Mouse (Mus musculus): ENCODE data around the gene Trpm8.

Gene Trpm8

DNA sequence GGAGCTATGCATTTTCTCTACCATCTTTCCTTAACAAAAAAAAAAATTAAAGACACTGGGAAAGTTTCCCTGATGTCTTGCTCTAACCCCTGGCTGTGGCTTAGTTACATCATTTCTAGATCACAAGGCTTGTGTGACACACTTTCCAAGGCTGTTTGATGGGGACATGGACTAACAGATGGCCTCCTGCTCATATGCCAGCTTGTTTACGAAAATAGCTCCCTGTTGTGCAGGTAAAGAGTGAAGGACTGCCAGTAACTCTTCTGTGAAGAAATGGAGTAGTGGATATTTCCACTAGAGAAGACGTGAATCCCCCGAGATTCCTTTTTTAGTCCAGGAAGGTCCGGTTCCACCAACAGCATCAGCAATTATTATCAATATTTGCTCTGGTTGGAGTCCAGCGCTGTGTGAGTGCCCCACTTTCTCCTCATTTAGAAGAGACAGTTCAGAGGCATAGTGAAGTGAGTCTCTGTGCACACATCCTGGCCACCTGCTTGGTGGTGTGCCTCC lies 71.1 kb downstream of the Trpm8 start:
- no peak for DNase-seq (ENCODE audit: extremely low read depth, low read depth, low spot score)

DNA sequence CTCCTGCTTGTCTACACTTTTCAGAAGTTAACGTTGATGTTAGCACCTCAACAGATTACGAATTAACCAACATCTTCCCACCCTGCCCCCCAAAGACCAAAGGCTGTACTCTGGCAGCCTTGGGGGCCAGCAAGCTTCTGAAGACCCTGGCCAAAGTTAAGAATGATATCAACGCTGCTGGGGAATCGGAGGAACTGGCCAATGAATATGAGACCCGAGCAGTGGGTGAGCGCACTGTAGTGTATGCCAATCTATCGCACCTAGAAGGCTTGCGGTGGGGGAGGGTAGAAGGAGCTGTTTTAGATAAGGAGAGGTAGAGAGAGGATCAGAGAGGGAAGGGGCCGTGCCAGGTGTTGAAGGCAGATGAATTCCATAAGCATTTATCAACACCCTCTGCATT lies 73.3 kb downstream of the Trpm8 start:
- DNase-seq (ENCODE audit: extremely low read depth, low read depth, low spot score), result no peak

DNA sequence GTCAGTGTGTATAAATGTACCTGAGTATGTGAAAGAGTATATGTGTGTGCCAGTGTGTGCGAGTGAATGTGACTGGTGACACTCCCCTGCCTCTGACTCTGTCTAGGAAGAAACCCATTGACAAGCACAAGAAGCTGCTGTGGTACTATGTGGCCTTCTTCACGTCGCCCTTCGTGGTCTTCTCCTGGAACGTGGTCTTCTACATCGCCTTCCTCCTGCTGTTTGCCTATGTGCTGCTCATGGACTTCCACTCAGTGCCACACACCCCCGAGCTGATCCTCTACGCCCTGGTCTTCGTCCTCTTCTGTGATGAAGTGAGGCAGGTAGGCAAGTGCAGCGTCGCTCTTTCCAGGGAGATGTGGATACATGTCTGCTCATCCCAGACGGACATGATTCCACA lies 77.6 kb downstream of the Trpm8 start:
- DNase-seq (ENCODE audit: extremely low read depth, low read depth, low spot score), result no peak

DNA sequence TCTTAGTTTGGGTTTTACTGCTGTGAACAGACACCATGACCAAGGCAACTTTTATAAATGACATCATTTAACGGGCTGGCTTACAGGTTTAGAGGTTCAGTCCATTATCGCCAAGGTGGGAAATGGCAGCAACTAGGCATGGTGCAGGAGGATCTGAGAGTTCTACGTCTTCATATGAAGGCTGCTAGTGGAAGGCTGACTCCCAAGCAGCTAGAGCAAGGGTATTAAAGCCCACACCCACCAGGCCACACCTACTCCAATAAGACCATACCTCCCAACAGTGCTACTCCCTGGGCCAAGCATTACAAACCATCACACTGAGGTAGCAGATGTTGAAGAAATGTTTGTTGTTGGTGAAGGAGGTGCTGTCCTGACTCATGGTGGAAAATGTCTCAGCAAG lies 78.2 kb downstream of the Trpm8 start:
- DNase-seq (ENCODE audit: extremely low read depth, low read depth, low spot score), result no peak

DNA sequence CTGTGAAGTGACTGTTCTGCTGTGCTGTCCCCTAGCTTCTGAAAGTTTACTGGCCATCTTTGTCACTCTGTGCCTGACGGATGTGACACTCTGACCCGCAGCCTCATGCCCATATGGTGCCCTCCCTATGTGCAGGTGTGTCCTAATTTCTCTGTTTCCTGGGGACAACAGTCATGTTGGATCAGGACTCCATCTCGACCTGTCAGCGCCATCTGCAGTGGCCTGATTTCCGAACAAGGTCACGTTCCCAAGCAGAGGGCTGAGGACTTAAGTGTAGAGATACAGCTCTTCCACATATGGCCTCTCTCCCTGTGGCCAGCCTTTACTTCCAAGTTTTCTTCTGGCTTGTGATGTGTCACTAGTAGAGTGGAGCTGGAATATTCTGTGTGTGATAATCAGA lies 79.2 kb downstream of the Trpm8 start:
- no peak for DNase-seq (ENCODE audit: extremely low read depth, low read depth, low spot score)

DNA sequence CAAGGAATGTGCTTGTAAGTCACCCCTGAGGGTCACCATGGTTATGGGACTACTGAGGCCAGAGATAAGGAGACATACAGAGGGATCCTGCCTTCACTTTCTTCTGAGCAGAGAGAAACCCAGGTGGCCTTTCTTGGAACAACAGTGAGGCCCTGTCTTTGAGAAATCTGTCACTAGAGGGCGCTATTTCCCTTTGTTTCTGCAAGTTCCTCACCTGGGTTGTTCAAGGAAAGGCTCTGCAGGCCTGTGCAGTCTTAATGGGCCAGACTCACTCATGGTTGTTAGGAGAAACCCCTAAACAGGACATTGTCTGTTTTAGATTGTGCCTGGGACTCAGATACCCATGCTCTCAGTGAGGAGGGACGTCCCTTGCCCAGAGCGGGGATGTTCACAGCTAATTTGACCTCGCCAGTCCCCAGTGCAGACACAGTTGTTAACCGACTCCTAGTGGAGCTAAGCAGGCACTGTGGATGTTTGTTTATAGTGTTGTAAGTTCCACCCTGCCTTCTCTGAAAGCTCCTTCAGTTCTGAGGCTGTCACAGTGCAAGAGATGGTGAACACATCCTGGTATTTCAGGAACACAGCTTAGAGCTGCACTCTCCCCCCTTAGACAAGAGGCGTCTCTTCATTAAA lies 80.1 kb downstream of the Trpm8 start:
- no peak for DNase-seq (ENCODE audit: extremely low read depth, low read depth, low spot score)

DNA sequence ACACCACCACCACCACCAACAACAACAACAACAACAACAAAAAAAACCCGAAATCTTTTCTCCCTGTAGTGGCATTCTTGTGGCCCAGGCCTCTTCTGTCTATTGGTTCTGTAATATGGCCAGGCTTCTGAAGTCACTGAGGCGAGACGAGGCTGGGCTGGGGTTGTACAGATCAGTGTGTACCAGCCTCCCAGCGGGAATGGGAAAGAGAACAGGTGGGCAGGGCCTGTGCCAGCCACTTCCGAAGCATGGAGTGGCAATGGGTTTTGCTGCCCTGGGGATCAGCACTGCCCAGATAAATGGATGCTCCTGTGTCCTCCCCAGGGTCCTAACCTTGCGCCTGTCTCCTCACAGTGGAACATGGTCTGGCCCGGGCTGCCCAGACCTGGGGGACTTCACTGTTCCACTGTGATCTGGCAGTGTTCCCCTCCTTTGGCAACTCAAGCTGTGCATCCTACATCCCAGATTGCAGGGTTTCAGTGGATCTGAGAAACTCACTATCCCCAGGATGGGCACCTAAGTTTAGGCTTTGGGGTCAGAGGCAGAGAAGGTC lies 80.7 kb downstream of the Trpm8 start:
- DNase-seq (ENCODE audit: extremely low read depth, low read depth, low spot score), result no peak

DNA sequence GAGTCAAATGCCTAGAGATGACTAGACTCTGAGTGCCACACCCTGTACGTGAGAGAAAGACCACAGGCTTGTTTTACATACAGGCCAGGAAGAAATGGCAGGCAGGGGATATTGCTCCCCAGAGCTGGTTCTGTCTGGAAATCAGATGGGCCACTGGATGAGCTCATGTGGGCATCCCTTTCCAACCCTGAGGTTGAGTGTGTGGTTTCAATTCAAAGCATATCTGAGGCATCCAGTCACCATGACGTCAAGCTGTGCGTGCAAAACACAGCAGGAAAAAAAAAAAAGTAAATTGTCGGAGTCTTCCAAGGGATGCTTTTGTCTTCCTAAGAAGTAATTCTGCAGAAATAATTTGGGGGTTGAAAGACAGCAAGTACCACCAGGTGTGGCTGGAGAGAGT lies 83.6 kb downstream of the Trpm8 start:
- DNase-seq (ENCODE audit: extremely low read depth, low read depth, low spot score), result no peak

DNA sequence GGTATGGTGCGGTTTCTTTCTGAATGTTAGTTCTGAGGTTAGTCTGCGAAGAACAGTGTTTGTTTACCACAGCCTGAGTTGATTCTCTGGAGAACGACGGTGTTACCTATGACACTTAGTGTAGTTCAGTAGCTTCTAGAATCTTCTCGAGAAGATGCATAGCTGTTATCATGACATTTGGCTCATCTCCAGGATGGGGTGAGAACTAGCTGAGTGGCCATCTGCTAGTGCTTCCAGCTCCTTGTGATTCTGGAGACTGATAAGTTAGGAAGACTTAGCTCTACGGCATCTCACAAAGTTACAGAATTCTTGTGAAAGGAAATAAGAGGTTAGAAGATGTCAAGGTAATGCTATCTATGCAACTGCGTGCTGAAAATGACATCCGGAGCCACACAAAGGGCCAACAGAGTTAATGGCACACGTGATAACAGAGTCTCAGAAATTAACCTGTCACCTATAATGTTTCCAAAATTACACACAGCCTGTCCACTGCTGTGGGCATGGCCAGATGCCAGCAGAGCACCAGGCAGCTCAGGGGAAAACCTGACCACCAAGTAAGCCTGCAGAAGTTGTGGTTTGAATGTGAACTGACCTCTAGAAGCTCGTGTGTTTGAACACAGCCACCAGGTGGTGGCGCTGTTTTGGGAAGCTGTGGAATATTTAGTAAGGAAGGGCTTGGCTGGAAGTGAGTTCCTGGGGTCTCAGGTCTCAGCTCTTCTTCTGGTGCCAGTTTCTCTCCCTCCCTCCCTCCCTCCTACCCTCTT lies 89.6 kb downstream of the Trpm8 start:
- DNase-seq (ENCODE audit: extremely low read depth, low read depth, low spot score), result no peak

DNA sequence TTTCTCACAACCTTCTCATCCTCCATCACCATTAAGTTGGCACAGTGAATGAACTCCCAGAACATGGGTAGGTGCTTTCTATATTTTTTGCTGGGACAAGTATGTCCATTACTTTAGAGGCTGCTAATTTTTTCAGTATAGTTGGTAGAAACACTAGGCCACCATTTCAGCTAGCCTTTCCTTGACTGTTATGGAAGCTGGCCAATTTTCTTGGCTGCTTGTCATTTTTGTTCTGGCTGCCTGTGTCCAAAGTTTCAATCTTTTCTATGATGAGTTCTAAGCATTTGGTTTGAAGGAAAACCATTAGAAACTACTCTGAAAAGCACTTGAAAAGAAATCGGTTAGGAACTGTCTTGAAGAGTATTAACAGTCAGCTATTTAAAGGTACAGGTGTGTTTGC lies 101.0 kb downstream of the Trpm8 start:
- no peak for DNase-seq (ENCODE audit: extremely low read depth, low read depth, low spot score)

DNA sequence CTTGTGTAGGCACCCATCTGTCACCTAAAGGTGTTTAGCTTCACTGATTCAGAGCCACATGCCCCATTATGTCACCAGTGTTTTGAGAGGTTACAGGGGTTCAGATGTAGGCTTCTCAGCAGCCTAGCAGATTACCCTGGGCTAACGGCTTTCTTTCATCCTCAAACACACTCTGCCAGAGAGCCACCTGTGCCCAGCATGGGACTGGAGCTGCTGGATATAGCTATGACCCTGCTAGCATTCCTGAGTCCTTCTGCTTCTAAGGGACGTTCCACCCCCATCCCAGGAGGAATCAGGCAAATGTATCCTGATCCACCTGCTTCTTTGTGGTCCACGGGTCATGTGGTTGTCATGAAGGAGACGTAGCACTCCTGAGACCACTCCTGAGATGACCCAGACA lies 114.2 kb downstream of the Trpm8 start:
- no peak for DNase-seq (ENCODE audit: extremely low read depth, low read depth, low spot score)

DNA sequence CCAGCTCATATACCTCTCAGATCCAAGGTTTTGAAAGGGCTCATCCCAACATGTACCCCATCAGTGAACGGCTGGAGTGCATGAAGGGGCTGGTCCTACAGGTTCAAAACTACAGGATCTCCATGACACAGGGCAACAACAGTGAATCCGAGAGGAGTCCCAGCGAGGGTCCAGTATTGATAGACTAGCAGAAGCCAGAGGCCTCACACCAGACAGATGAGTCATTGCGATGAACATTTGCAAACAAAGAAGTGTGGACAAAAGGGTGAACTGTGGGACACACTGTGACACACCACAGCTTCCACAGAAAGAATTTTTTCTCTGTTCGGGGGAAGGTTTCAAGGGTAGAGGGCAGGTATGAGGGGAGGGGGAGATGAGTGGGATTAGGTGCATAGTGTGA lies 115.9 kb downstream of the Trpm8 start:
- DNase-seq (ENCODE audit: extremely low read depth, low read depth, low spot score), result no peak

DNA sequence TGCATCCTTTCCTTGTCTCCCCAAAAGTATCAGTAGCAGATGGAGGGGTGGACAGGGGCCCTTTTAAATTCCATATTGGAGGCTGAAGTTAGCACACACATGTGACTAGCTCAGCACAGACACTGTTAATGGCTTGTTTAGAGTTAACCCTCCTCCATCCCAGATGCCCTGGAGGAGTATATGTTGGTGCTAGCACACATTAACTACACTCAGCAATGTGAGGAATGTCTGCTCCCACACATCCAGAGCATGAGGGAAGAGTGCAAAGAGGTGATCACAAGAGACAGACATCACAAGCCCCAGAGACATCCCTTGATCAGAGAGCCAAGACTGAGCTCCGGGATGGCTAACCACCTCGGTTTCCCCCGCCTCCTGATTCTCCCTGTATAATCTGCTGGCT lies 125.9 kb downstream of the Trpm8 start:
- DNase-seq (ENCODE audit: extremely low read depth, low read depth, low spot score), result no peak

DNA sequence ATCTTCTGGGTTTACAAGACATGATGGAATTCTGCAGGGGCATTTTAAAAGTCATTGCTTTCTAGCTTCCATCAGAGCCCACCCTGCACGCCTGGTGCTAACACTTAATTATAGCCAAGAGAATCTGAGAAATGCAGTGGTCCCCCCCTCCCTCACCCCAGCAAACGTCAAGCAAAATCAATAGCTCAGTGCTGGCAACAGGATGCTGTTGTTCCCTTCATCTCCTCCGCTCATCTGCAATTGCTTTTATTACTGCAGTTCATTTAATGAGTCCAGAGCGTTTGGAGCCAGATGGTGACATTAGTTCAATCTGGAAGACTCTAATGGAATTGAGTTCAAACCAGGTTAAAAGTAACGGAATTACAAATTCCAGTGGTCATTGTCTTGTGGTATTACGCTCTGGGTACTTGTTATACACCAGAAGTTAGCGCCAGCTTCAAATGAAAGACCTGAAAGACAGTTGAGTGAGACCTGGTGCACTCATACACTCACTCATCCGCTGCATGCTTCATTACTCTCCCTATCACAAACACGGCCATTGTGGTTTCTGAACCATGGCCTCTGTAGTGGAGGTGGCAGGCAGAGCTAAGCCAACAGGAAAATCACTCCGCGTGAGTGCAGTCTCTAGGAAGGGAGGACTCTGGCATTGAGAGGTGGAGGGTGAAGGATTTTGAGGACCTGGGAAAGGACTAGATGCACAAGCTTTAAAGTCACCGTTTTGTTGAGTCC lies 128.8 kb downstream of the Trpm8 start:
- no peak for DNase-seq (ENCODE audit: extremely low read depth, low read depth, low spot score)

DNA sequence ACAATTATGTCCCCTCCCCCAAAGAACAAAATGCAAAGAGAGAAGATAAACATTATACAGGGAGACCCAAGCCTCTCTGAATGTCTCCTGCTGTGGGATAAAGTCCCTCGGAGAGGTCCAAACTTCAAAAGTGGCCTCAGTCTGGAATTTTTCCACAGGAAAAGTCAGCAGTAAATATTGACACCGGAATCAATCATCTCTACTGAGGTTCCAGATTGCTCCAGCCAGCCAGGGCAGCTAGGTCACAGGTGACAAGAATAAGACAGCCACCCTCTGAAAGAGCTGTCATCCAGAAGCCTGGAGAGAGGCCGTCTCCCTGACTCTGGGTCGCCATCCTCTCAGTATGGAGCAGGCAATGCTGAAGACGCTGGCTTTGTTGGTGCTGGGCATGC lies 129.3 kb downstream of the Trpm8 start, which contains the start of gene Spp2:
Gene Spp2 (plus strand): TSS at position 155 of the 392 bp plus-strand sequence.
- DNase-seq (ENCODE audit: extremely low read depth, low read depth, low spot score), result no peak

DNA sequence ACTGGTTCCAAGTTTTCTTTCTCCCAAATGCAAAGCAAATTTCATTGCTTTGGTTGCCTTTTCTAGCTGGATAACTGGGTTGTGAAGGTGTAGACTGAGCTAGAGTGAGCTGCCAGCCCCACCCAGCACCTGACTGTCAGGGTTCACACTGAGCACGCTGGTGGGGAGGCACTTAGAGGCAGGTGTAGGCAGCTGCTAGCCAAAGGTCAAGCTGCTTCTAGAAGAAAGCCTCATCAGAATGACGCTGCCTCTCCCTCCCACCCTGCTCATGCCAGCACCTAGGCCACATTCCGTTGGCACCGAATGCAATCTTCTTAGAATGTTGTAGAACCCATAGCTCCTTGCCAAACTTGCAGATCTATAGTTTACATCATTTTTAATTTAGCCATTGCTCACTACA lies 130.9 kb downstream of the Trpm8 start:
- no peak for DNase-seq (ENCODE audit: extremely low read depth, low read depth, low spot score)

DNA sequence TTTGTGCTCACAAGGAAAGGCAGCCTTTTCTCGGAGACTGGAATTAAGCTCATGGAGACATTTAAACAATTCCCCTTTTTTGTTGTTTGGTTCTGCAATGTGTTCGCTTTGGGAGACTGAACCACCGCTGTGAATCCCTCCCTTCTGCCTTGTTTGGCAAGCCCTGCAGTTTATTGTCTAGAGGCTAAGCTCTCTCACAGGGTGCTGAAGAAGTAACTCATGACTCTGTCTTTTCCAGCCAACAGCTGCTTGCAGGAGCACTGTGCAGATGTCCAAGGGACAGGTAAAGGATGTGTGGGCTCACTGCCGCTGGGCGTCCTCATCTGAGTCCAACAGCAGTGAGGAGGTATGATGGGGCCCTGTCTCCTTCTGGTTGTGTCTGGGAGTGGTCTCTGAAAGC lies 134.6 kb downstream of the Trpm8 start:
- DNase-seq (ENCODE audit: extremely low read depth, low read depth, low spot score), result no peak

DNA sequence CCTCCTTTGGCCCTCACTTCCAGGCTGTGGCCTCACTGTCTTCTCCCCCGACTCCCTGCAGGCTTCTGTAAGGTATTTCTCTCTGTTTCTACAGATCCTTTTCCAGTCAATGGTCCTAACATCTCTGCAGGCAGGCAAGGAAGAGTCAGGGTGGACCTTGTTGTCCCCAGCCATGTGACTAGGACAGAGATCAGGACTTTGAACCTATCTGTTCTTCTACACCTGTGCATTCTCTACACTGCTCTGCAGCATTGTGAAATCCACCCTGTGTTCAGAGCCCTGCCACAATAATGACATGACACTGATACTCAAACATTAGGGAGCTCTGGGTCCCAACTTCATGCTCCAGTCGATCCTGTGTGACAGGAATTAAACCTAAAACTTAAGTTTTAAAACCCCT lies 141.5 kb downstream of the Trpm8 start:
- DNase-seq (ENCODE audit: extremely low read depth, low read depth, low spot score), result no peak

DNA sequence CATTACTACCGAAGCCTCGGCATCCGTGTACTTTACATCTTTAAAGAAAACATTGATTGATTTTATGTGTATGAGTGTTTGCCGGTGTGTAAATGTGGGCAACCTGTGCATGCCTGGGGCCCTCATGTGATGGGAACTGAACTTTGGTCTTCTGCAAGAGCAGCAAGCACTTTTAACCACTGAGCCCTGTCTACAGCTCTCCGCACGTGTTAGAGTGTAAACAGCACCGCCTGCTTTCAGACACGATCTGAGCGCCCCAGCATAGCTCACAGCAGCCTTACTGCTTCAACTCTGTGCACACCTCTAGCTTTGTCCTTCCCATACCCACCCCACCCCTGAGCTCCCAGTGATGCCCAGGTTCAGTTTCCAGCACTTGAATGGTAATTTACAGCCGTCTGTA lies 144.6 kb downstream of the Trpm8 start:
- no peak for DNase-seq (ENCODE audit: extremely low read depth, low read depth, low spot score)

DNA sequence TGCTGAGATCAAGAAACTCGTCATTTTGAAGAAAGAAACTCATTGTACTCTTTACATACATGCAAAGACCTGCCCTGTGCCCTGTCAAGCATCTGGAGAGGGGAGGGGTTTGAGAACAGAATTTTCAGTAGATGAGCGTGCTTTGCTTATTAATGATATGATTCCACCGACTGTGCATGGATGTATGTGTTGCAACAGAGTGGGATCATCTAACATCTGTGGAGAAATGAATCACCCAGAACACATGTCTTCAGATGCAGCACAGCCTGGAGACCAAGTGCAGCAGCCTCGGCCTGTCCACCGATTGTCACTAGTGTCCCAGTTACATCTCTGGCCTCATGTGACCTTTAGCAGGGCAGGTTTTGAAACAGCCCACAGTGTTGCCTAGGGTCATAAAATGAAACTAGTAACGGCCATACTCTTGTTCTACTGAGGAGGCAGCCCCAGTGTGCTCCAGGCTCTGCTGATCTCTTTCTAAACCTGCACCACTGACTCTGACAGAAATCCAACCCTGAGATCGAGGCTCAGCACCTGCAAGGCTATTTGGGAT lies 145.5 kb downstream of the Trpm8 start:
- no peak for DNase-seq (ENCODE audit: extremely low read depth, low read depth, low spot score)

DNA sequence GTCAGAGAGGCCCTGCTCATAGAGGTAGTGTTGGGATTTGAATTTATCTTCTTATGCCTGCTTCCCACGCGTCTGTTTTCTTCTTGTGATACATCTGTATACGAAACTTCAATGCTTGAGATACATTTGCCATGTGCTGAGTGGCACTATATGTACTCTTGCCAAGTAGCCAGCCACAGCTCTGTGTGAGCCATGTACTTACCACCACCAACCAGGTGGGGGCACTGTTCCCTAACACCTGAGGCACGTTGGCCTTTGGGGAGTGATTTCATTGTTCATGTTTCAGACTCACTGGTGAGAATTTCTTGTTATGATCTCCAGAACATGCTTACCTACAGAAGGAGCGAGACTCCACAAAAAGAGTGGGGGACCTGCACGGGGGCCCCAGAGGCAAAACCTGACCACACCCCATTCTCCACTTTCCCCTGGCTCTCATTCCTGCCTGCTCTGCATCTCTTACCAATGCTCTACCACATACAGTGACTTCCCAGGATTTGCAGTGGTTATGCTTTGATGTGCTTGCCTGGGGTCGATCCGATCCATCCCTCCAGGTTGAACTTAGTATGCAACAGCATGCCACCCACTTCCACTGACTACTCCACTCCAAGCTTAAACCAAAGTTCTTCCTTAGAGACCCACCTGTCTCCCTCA lies 147.3 kb downstream of the Trpm8 start:
- DNase-seq (ENCODE audit: extremely low read depth, low read depth, low spot score), result no peak
